Mouse (Mus musculus): ENCODE measurements around the gene Gdf9. TPM values are rescaled to one million over a fixed set of nuclear protein-coding genes. Genes with fewer than 3 reads are reported as not detected.
A peak's percentile ranks its signal among the peaks of the same experiment; 100 is the strongest.

Gene Gdf9
- polyA plus RNA-seq, 1 experiment from 2014 or later: 0.89 TPM

- H3K4me1 ChIP-seq (replicated peaks; ENCODE audit: control insufficient read depth, insufficient read depth, low read length): peaks cover 12% of the 10 kb centered on the region
- no peaks in the 10 kb centered on the region for H3K9me3 ChIP-seq (ENCODE audit: control insufficient read depth, low read length)
- H3K4me2 ChIP-seq: no peak overlapping the region
- H3K9ac ChIP-seq (ENCODE audit: low read depth, low read length): no peak overlapping the region
- no peak for DNase-seq (ENCODE audit: low spot score)
- no peak overlapping the region for H3K4me3 ChIP-seq (ENCODE audit: low read depth, low read length)
- no peak overlapping the region for H3K27ac ChIP-seq (ENCODE audit: low read depth, low read length)
- no peak for ATAC-seq (replicated peaks; ENCODE audit: low FRiP score)
- H3K27me3 ChIP-seq (replicated peaks; ENCODE audit: control insufficient read depth, insufficient read depth, low read length): peaks cover 55% of the 10 kb centered on the region
- 79% methylated on average over 3 of the region's 3 CpGs for WGBS
- no peaks in the 10 kb centered on the region for H3K36me3 ChIP-seq (ENCODE audit: control insufficient read depth, insufficient read depth, low read length)
Observed at GRCm38 (mm10) chr11:53460192-53460591, 29.4 kb downstream of the Gdf9 start.

- no peaks in the 10 kb centered on the region for H3K36me3 ChIP-seq (ENCODE audit: control insufficient read depth, insufficient read depth, low read length)
- no peak overlapping the region for H3K27ac ChIP-seq (ENCODE audit: low read depth, low read length)
- WGBS: 13% methylated on average over 5 of the region's 5 CpGs
- no peaks in the 10 kb centered on the region for H3K9me3 ChIP-seq (ENCODE audit: control insufficient read depth, low read length)
- H3K4me2 ChIP-seq: no peak overlapping the region
- H3K4me3 ChIP-seq (ENCODE audit: low read depth, low read length): no peak overlapping the region
- H3K9ac ChIP-seq (ENCODE audit: low read depth, low read length): no peak overlapping the region
- DNase-seq (ENCODE audit: low spot score) (no peak), ATAC-seq (replicated peaks; ENCODE audit: low FRiP score) (peak; percentile 51)
- H3K27me3 ChIP-seq (replicated peaks; ENCODE audit: control insufficient read depth, insufficient read depth, low read length): peaks cover 70% of the 10 kb centered on the region
- H3K4me1 ChIP-seq (replicated peaks; ENCODE audit: control insufficient read depth, insufficient read depth, low read length): peaks cover 13% of the 10 kb centered on the region
Observed at GRCm38 (mm10) chr11:53461727-53462126, 30.9 kb downstream of the Gdf9 start.

- 6% methylated on average over 55 of the region's 55 CpGs for whole genome bisulfite sequencing
Observed at GRCm38 (mm10) chr11:53463551-53464424, 33.0 kb downstream of the Gdf9 start.

GRCm38 (mm10) chr11:53466231-53466971 lies 35.6 kb downstream of the Gdf9 start:
- Histone ChIP-seq H3K27me3 (replicated peaks; ENCODE audit: control insufficient read depth, insufficient read depth, low read length) (peaks cover 82% of the 10 kb centered on the region), H3K9ac (ENCODE audit: low read depth, low read length) (peak overlapping the region; percentile 4; the same call in 1 of the 2 replicates), H3K4me1 (replicated peaks; ENCODE audit: control insufficient read depth, insufficient read depth, low read length) (peaks cover 14% of the 10 kb centered on the region), H3K27ac (ENCODE audit: low read depth, low read length) (no peak overlapping the region), H3K36me3 (ENCODE audit: control insufficient read depth, insufficient read depth, low read length) (no peaks in the 10 kb centered on the region), H3K9me3 (ENCODE audit: control insufficient read depth, low read length) (no peaks in the 10 kb centered on the region), H3K4me2 (peak overlapping the region; percentile 52), H3K4me3 (ENCODE audit: low read depth, low read length) (peak overlapping the region; percentile 17)
- ATAC-seq (replicated peaks; ENCODE audit: low FRiP score) (peak; percentile 44; the same call in 1 of the 2 replicates), DNase-seq (ENCODE audit: low spot score) (peak; percentile 79)
- WGBS: 10% methylated on average over 40 of the region's 40 CpGs

More at GRCm38 (mm10) chr11:53463551-53464424, 33.0 kb downstream of the Gdf9 start:
- peak overlapping the region; percentile 47 for H3K4me3 ChIP-seq (ENCODE audit: low read depth, low read length)
- H3K36me3 ChIP-seq (ENCODE audit: control insufficient read depth, insufficient read depth, low read length): no peaks in the 10 kb centered on the region
- H3K27me3 ChIP-seq (replicated peaks; ENCODE audit: control insufficient read depth, insufficient read depth, low read length): peaks cover 61% of the 10 kb centered on the region
- peak overlapping the region; percentile 73 for H3K4me2 ChIP-seq
- peaks cover 14% of the 10 kb centered on the region for H3K4me1 ChIP-seq (replicated peaks; ENCODE audit: control insufficient read depth, insufficient read depth, low read length)
- no peaks in the 10 kb centered on the region for H3K9me3 ChIP-seq (ENCODE audit: control insufficient read depth, low read length)
- DNase-seq (ENCODE audit: low spot score) (peak; percentile 53), ATAC-seq (replicated peaks; ENCODE audit: low FRiP score) (no peak)
- H3K9ac ChIP-seq (ENCODE audit: low read depth, low read length): 0 out of 2 replicates have a peak overlapping the region, but pooled peaks have one; percentile 2
- H3K27ac ChIP-seq (ENCODE audit: low read depth, low read length): no peak overlapping the region

GRCm38 (mm10) chr11:53469294-53469967 lies 38.6 kb downstream of the Gdf9 start:
- Histone ChIP-seq H3K27me3 (replicated peaks; ENCODE audit: control insufficient read depth, insufficient read depth, low read length) (peaks cover 82% of the 10 kb centered on the region), H3K4me1 (replicated peaks; ENCODE audit: control insufficient read depth, insufficient read depth, low read length) (0 out of 2 replicates have a peak, but pooled peaks cover 2% of the 10 kb centered on the region), H3K4me2 (no peak overlapping the region; the same call in 1 of the 2 replicates), H3K27ac (ENCODE audit: low read depth, low read length) (no peak overlapping the region), H3K36me3 (ENCODE audit: control insufficient read depth, insufficient read depth, low read length) (no peaks in the 10 kb centered on the region), H3K4me3 (ENCODE audit: low read depth, low read length) (no peak overlapping the region), H3K9ac (ENCODE audit: low read depth, low read length) (no peak overlapping the region), H3K9me3 (ENCODE audit: control insufficient read depth, low read length) (no peaks in the 10 kb centered on the region)
- ATAC-seq (replicated peaks; ENCODE audit: low FRiP score): no peak; the same call in 1 of the 2 replicates
- no peak for DNase-seq (ENCODE audit: low spot score)
- WGBS: 46% methylated on average over 16 of the region's 16 CpGs

GRCm38 (mm10) chr11:53469968-53470695 lies 39.3 kb downstream of the Gdf9 start, which contains the start of gene Gm9837:
Gene Gm9837, minus strand, starts transcription at chr11:53470479.
- H3K4me3 ChIP-seq (ENCODE audit: low read depth, low read length): no peak within 1 kb of the TSS
- H3K4me2 ChIP-seq: peak within 1 kb of the TSS; percentile 49
- H3K9me3 ChIP-seq (ENCODE audit: control insufficient read depth, low read length): no peaks in the 10 kb centered on the region
- no peak within 1 kb of the TSS for H3K9ac ChIP-seq (ENCODE audit: low read depth, low read length)
- 7% methylated on average over 29 of the region's 29 CpGs for WGBS
- ATAC-seq (replicated peaks; ENCODE audit: low FRiP score): peak; percentile 61; the same call in 1 of the 2 replicates
- no peaks in the 10 kb centered on the region for H3K36me3 ChIP-seq (ENCODE audit: control insufficient read depth, insufficient read depth, low read length)
- no peak within 1 kb of the TSS for H3K27ac ChIP-seq (ENCODE audit: low read depth, low read length)
- 0 out of 2 replicates have a peak, but pooled peaks cover 2% of the 10 kb centered on the region for H3K4me1 ChIP-seq (replicated peaks; ENCODE audit: control insufficient read depth, insufficient read depth, low read length)
- peaks cover 82% of the 10 kb centered on the region for H3K27me3 ChIP-seq (replicated peaks; ENCODE audit: control insufficient read depth, insufficient read depth, low read length)
- DNase-seq (ENCODE audit: low spot score): peak; percentile 86

GRCm38 (mm10) chr11:53472709-53473108 lies 41.9 kb downstream of the Gdf9 start:
- Histone ChIP-seq H3K4me2 (no peak overlapping the region), H3K4me1 (replicated peaks; ENCODE audit: control insufficient read depth, insufficient read depth, low read length) (no peaks in the 10 kb centered on the region), H3K4me3 (ENCODE audit: low read depth, low read length) (no peak overlapping the region), H3K27ac (ENCODE audit: low read depth, low read length) (no peak overlapping the region), H3K27me3 (replicated peaks; ENCODE audit: control insufficient read depth, insufficient read depth, low read length) (peaks cover 76% of the 10 kb centered on the region), H3K9ac (ENCODE audit: low read depth, low read length) (no peak overlapping the region), H3K36me3 (ENCODE audit: control insufficient read depth, insufficient read depth, low read length) (no peaks in the 10 kb centered on the region), H3K9me3 (ENCODE audit: control insufficient read depth, low read length) (no peaks in the 10 kb centered on the region)
- ATAC-seq (replicated peaks; ENCODE audit: low FRiP score) (no peak), DNase-seq (ENCODE audit: low spot score) (no peak)
- 68% methylated on average over 3 of the region's 3 CpGs for WGBS

- ATAC-seq (replicated peaks; ENCODE audit: low FRiP score): no peak
- peaks cover 87% of the 10 kb centered on the region for H3K27me3 ChIP-seq (replicated peaks; ENCODE audit: control insufficient read depth, insufficient read depth, low read length)
- no peak overlapping the region for H3K4me3 ChIP-seq (ENCODE audit: low read depth, low read length)
- H3K9ac ChIP-seq (ENCODE audit: low read depth, low read length): no peak overlapping the region
- WGBS: 39% methylated on average over 8 of the region's 8 CpGs
- peaks cover 20% of the 10 kb centered on the region for H3K4me1 ChIP-seq (replicated peaks; ENCODE audit: control insufficient read depth, insufficient read depth, low read length)
- no peak for DNase-seq (ENCODE audit: low spot score)
- H3K4me2 ChIP-seq: no peak overlapping the region
- no peak overlapping the region for H3K27ac ChIP-seq (ENCODE audit: low read depth, low read length)
- no peaks in the 10 kb centered on the region for H3K36me3 ChIP-seq (ENCODE audit: control insufficient read depth, insufficient read depth, low read length)
- no peaks in the 10 kb centered on the region for H3K9me3 ChIP-seq (ENCODE audit: control insufficient read depth, low read length)
Observed at GRCm38 (mm10) chr11:53475620-53476019, 44.8 kb downstream of the Gdf9 start.
